Comparison of ENCODE assay signal across 25 mouse cellular contexts in genomic region chr16:6206431-6206830, GRCm38 (mm10).
DNase-seq lines count a peak whose midpoint lies in the region; ATAC-seq and TF ChIP-seq lines count a peak whose summit lies in the region.
"Had no signal": no experiment of that assay in that cellular context is flagged by ENCODE, and none has a peak within 500 bp of the region (broad histone marks: within the 10 kb centered on the region; RNA-seq: fewer than 3 reads in every experiment).

No protein-coding gene starts in this region.

- DNase-seq in ES-CJ7 (ENCODE audit: low read depth, low spot score) (peak; percentile 55), ES-E14 (ENCODE audit: low read depth, low spot score) (no peak), R1 (ENCODE audit: low read depth, low spot score) (peak; percentile 95), ZHBTc4 (ENCODE audit: low read depth, low spot score) (peak; percentile 66)
- DNase-seq in left cerebral cortex, adult 8-10 months (ENCODE audit: low spot score in 2 of 2) = no peak
- no peak for DNase-seq in frontal cortex, postnatal 14 days (ENCODE audit: low spot score in 2 of 2)
- no peak for DNase-seq in lung, adult 2 months
- DNase-seq: adrenal gland, adult 2 months; adrenal gland, adult 8-10 months; adrenal gland, postnatal 10 days; adrenal gland, postnatal 14 days; adrenal gland, postnatal 25 days; adrenal gland, postnatal 36 days; B cell, adult 2 months; cerebellum, adult 11 months; cerebellum, adult 11-12 months; cerebellum, adult 18-20 months; cerebellum, adult 8-10 months; cerebellum, adult 9-10 months had no signal

- no peak for TF ChIP-seq CTCF in lung, adult 2 months (IDR thresholded peaks at IDR 0.05; ENCODE audit: insufficient read depth, low read length)

- no peak for ATAC-seq in hindbrain, embryonic 16.5 days
- ATAC-seq: activated CD4-positive, CD25-positive, alpha-beta regulatory T cell, adult 4 months; CD4-positive, CD25-positive, alpha-beta regulatory T cell, adult 4 months; Patski had no signal

- no peak overlapping the region for H3K4me3 ChIP-seq in ES-E14 (ENCODE audit: insufficient read depth in 1 of 2, low read depth in 1 of 2, low read length in 2 of 2, poor library complexity in 1 of 2, severe bottlenecking in 1 of 2)
- H3K4me3 ChIP-seq in hindbrain, embryonic 16.5 days (ENCODE audit: low read length) = no peak overlapping the region
- no peak overlapping the region for H3K4me3 ChIP-seq in lung, adult 2 months (replicated peaks; ENCODE audit: extremely low read depth, low read depth, low read length)

- no peak for TF ChIP-seq POLR2A in lung, adult 2 months (IDR thresholded peaks at IDR 0.05; ENCODE audit: borderline replicate concordance, extremely low read depth, low read depth, low read length)

- H3K27ac ChIP-seq in ES-E14 (ENCODE audit: insufficient read depth, low read depth, low read length, poor library complexity, severe bottlenecking) = no peak overlapping the region
- no peak overlapping the region for H3K27ac ChIP-seq in hindbrain, embryonic 16.5 days (ENCODE audit: low read depth, low read length)

- in situ Hi-C loops in ES-E14 (cut with MboI; ENCODE audit: low sequenced_read_pairs in 2 of 2, unreplicated experiment in 2 of 2) = no loop called here

- no peaks in the 10 kb centered on the region for H3K27me3 ChIP-seq in hindbrain, embryonic 16.5 days (replicated peaks; ENCODE audit: control insufficient read depth, insufficient read depth, low read length)
- H3K27me3 ChIP-seq: CH12.LX had no signal

- H3K4me1 ChIP-seq in ES-E14 (ENCODE audit: control insufficient read depth in 2 of 2, insufficient read depth in 2 of 2, low read length in 2 of 2, poor library complexity in 1 of 2) = peaks cover 2% of the 10 kb centered on the region in 2 experiments; a peak in 2 of 4 replicates
- H3K4me1 ChIP-seq in hindbrain, embryonic 16.5 days (ENCODE audit: control insufficient read depth, insufficient read depth, low read depth, low read length) = no peaks in the 10 kb centered on the region
- H3K4me1 ChIP-seq in lung, adult 2 months (ENCODE audit: control insufficient read depth, insufficient read depth, low read length) = no peaks in the 10 kb centered on the region

- no peak overlapping the region for H3K4me2 ChIP-seq in hindbrain, embryonic 16.5 days (ENCODE audit: low read length)

- no peak overlapping the region for H3K9ac ChIP-seq in ES-E14 (ENCODE audit: insufficient read depth, low read depth, low read length, poor library complexity, severe bottlenecking)
- H3K9ac ChIP-seq in hindbrain, embryonic 16.5 days (ENCODE audit: low read depth, low read length) = no peak overlapping the region

- H3K36me3 ChIP-seq in ES-E14 (ENCODE audit: control insufficient read depth, insufficient read depth, low read length, poor library complexity, severe bottlenecking) = no peaks in the 10 kb centered on the region
- no peaks in the 10 kb centered on the region for H3K36me3 ChIP-seq in hindbrain, embryonic 16.5 days (ENCODE audit: control insufficient read depth, insufficient read depth, low read length)
- H3K36me3 ChIP-seq: G1E had no signal

- H3K9me3 ChIP-seq in ES-E14 (ENCODE audit: control insufficient read depth, insufficient read depth, low read depth, low read length) = no peaks in the 10 kb centered on the region
- no peaks in the 10 kb centered on the region for H3K9me3 ChIP-seq in hindbrain, embryonic 16.5 days (ENCODE audit: control insufficient read depth, low read length)
- H3K9me3 ChIP-seq: G1E had no signal

TF ChIP-seq in ES-E14, 5 proteins besides CTCF, POLR2A, EP300 and RAD21:
- TF ChIP-seq ZNF384 (IDR thresholded peaks at IDR 0.05; ENCODE audit: low read depth, low read length) (no peak), ZC3H11A (IDR thresholded peaks at IDR 0.05; ENCODE audit: borderline replicate concordance, low read depth, low read length) (no peak), MAFK (IDR thresholded peaks at IDR 0.05; ENCODE audit: insufficient read depth, low read depth, low read length) (peak; percentile 20; the same call in 1 of the 2 replicates)

Comparison
In these comparisons a context has a peak if more than half of its experiments do, and no peak if none do; other contexts are left out.
1. DNase-seq: peak in ES-CJ7 (single experiment), R1 (single experiment) and ZHBTc4 (single experiment); none in ES-E14 (single experiment), left cerebral cortex, adult 8-10 months (0 of 2), frontal cortex, postnatal 14 days (0 of 2) and lung, adult 2 months (single experiment).